Mouse (Mus musculus) Patski (cell line): ENCODE data around the gene Adamts16. TPM values are rescaled to one million over a fixed set of nuclear protein-coding genes. Genes with fewer than 3 reads are reported as not detected.
"Not testable (repeated sequence)": the region's sequence is repeated elsewhere in the genome, so short reads cannot be mapped to it uniquely, and the experiment has no call there.

Source experiments
- ATAC-seq: fragments of 100-300 bp; one replicate; pipeline ENCODE4 v1.8.0; 2021
- CTCF ChIA-PET: fragments of 350-600 bp; sonication (Branson Sonifier 250); formaldehyde crosslinking; loops from one replicate; lab custom pipeline; 2022; ENCODE audit warnings: inconsistent platforms; lab: Charles Lee
- POLR2A ChIA-PET: fragments of 350-600 bp; sonication (Branson Sonifier 250); formaldehyde crosslinking; loops from one replicate; lab custom pipeline; 2022; ENCODE audit warnings: antibody characterized with exemption, inconsistent platforms; lab: Charles Lee
- DNase-seq: peaks from one replicate; pipeline ENCODE4 v3.0.0-alpha.2; 2011; ENCODE audit warnings: low read depth, low spot score
- H3K27me3 ChIP-seq: fragments of 371-371 bp; one replicate; pipeline ENCODE4 v1.5.1; 2021
- CTCF ChIP-seq: fragments of 100-300 bp; IDR thresholded peaks from one replicate; pipeline ENCODE4 v1.5.1; 2021
- in situ Hi-C: fragments of 300-500 bp; cut with MboI; formaldehyde crosslinking; loops from 3 replicates; pipeline ENCODE4 v1.11.1; 2018; ENCODE audit warnings: low pct_unique_long_range_greater_than_20kb, mixed read lengths
- polyA plus RNA-seq: library from polyadenylated mRNA; unstranded; gene quantifications from one replicate; pipeline ENCODE4 v1.2.3, GENCODE M21; 2021

The Adamts16 gene
- 0.05 TPM for polyA plus RNA-seq

DNA sequence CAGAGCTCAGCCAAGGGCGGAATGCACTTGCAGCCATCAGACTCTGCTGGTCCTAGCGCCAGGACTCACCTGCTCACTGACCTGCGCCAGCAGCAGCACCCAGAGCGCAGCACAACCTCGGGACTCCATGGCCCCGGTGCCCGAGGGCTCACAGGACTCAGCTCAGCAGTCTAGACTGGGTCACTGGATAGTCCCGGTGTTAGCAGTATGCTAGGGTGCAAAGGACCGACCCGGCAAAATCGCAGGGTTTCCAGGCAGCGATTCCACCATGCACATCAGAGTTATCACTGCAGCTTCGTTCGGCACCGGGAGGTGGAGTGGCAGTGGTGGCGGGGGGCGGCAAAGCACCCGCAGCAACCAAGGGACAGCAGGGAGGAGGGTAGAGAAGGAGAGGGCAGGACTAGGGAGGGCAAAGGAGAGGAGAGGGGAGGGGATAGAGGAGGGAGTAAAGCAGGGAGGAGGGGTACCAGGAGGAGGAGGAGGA is at the start of gene Adamts16:
TSS of gene Adamts16 (minus strand) at position 391 of the 484 bp plus-strand sequence.
- in situ Hi-C loops, result no loop called here
- no peaks in the 10 kb centered on the region for H3K27me3 ChIP-seq
- ChIA-PET CTCF (interaction anchor here (2.9 to 5.9 kb wide), 2 partner anchors 150 to 198 kb away, joined by 7 to 67 read pairs; no protein-coding TSS in a partner anchor), POLR2A (no interaction called here)
- DNase-seq (no peak), ATAC-seq (no peak)
- no peak for TF ChIP-seq CTCF

DNA sequence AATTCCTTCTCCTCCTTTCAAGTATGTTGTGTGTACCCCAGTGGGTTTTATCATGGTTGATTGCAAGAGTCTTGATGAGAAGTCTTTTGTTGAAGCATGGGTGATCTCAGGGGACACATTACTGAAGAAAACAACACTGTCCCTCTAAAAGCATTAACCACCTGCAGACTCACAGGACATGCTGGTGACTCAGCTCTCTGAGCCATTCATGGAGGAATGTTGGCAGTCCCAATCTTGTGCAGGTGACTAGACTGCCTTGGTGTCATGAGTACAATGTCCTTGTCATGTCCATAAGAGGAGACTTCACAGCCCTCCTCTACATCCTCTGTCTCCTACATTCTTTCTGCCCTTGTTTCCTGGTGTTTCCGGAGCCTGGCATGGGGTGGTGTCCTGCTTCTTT is 45.5 kb upstream of the Adamts16 start:
- H3K27me3 ChIP-seq, result no peaks in the 10 kb centered on the region
- no peak for DNase-seq
- no peak for ATAC-seq
- no peak for TF ChIP-seq CTCF
- ChIA-PET POLR2A (no interaction called here), CTCF (no interaction called here)
- in situ Hi-C loops, result no loop called here

DNA sequence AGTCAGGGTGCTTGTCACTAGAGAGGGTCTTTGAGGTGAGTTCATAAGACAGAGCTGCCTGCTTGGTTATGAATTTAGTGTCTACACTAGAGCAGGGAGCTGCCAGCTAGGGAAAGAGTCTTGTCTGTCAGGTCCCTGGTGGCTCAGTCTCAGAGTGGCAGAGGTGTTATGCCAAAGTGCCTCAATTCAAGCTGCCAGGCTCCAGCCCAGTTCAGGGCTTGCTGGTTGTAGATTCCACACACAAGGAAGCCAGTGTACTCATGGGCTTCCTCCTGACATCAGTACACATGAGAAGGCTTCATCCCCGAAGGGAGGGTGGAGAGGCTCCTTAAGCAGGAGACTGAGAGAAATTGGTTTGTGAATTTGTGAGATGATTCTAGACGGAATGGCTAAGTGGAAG is 43.4 kb upstream of the Adamts16 start:
- ChIA-PET POLR2A (no interaction called here), CTCF (interaction anchor here (0.8 to 1.9 kb wide), 4 partner anchors 12 to 83 kb away, joined by 3 to 5 read pairs (median 3); no protein-coding TSS in a partner anchor)
- DNase-seq, result no peak
- H3K27me3 ChIP-seq, result no peaks in the 10 kb centered on the region
- TF ChIP-seq CTCF, result no peak
- no peak for ATAC-seq
- in situ Hi-C loops, result no loop called here

DNA sequence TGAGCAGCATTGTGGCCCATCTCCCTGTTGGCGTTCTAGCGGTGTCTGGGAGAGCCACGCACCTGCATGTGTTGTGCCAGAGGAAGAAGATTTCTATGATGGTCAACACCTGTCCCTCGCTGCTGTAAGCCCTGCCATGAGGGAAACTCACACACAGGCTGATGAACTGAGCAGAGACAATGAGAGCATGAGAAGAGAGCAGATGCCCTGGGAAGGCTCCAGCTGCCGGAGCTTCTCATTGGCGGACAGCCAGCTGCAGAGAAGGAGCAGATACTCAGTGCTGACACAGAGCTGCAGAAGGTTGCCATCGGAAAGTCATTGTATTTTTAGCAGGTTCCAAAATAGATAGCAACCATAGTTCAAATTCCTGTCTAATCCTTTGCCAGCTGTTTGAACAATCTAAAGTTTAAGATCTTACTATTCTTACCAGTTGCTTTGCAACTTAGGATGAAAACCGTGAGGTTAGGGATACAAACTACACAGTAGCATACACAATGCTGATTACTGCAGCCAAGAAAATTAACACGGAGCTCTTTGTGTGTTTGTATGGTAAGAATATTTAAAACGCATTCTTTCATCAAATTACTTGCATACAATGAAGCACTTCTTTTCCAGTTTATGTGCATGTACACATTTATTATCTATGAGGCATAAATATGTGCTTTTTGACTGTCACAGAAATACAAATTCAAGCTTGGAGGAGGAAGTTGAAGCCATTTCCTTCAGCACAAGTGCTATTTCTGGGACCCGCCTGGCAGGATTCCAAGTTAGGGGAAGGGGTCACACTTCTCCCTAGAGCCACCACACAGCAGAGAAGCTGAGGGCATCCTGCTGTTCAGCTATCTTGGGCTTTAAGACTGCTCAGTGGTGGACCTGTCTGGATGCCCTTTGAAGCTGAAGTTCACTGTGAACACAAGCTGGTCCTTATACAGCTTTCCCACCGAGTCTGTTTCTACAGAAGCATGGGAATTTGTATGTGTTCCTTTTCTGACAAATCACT is 42.6 kb upstream of the Adamts16 start:
- ATAC-seq (peak; percentile 26), DNase-seq (no peak)
- ChIA-PET POLR2A (interaction anchor here (0.6 kb wide), 1 partner anchor 7 kb away, joined by 5 read pairs; no protein-coding TSS in a partner anchor), CTCF (interaction anchor here (0.8 to 1.9 kb wide), 4 partner anchors 11 to 239 kb away, joined by 3 to 5 read pairs (median 3); no protein-coding TSS in a partner anchor)
- TF ChIP-seq CTCF, result no peak
- in situ Hi-C loops, result no loop called here
- H3K27me3 ChIP-seq, result no peaks in the 10 kb centered on the region

DNA sequence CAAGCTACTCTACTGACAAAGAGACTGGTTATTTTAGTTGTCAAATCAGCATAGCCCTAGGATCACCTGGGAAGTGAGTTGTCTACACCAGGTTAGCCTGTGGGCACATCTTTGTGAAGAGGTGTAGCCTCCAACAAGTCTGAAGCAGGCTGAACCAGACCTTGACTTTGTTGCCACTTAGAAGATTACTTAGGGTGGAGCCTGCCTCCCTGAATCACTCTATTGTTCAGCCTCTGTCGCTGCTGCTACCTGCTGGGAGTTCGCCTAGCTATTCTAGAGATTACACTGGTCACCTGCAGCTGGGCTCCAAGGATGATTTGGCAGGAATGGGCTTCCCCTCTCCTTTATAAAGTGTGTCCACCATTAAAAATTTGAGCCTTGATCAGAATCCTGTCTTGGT is 38.4 kb upstream of the Adamts16 start:
- ATAC-seq, POLR2A ChIA-PET, H3K27me3 ChIP-seq, DNase-seq, in situ Hi-C loops: not testable (repeated sequence)
- CTCF ChIA-PET, result interaction anchor here (2.2 kb wide), 1 partner anchor 9 kb away, joined by 4 read pairs; no protein-coding TSS in a partner anchor

DNA sequence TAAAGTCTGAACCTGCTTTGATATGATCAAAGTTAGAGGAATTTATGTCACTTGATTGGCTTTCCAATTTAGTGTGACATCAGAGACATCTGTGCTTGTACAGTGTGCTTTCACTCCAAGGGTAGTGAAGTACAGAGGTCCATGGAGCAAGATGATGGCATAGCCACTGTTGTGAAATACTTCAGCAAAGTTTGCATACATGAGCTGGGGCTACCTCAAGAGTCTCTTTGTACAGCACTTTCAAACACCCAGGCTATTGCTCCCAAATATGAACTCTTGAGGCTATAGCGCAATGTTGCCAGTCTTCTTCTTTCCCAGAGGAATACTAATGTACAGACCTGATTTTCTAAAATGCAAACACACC is 35.9 kb upstream of the Adamts16 start:
- DNase-seq (no peak), ATAC-seq (no peak)
- H3K27me3 ChIP-seq, result no peaks in the 10 kb centered on the region
- ChIA-PET CTCF (no interaction called here), POLR2A (interaction anchor here (1.1 kb wide), 1 partner anchor 11 kb away, joined by 3 read pairs; no protein-coding TSS in a partner anchor)
- no peak for TF ChIP-seq CTCF
- in situ Hi-C loops, result no loop called here

DNA sequence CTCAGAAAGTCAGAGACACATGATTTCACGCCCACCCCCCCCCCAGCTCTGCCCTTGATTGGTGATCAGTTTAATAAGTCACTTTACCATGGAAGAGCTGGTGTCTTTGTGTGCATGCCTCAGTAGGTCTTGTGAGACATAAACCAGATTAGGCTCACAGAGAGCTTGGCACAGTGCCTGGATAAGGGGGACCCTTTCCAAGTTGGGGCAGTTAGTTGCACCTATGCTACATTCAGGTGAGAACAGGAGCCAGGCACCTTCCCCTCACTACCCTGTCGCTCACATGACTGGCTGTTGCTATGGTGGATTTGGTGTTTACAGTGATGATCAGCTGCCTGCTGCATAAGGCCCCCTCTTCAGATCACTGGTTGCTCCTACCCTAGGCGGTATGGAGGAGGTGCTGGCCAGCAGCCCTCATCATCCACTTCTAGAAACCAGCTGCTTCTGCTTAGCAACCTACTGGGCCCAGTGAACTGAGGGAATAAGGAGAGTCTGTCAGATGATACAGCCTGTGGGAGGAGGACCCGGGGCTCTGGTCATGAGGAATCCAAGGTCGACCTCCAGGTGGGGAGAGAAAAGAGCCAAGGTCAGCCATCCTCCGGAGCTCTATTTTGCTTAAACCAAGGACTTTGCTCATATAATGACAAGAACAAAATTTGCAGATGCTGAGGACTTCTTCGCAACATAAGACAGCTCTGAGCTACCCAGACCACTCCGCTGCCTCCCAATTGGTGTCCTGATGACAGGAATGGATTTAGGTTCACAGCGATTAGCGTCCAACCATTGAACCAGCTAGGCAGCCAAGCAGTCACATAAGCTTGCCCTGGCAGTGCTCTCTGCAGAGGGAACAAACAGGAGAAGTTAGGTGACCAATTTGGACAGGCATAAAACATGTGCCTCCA is 35.3 kb upstream of the Adamts16 start:
- no peak for TF ChIP-seq CTCF
- DNase-seq, result no peak
- H3K27me3 ChIP-seq, result no peaks in the 10 kb centered on the region
- CTCF ChIA-PET, result interaction anchor here (0.8 kb wide), 1 partner anchor 13 kb away, joined by 3 read pairs; no protein-coding TSS in a partner anchor
- in situ Hi-C loops, result no loop called here
- ATAC-seq, result peak; percentile 34
- POLR2A ChIA-PET, result interaction anchor here (0.6 to 1.1 kb wide), 2 partner anchors 8 to 11 kb away, joined by 3 to 5 read pairs; no protein-coding TSS in a partner anchor

DNA sequence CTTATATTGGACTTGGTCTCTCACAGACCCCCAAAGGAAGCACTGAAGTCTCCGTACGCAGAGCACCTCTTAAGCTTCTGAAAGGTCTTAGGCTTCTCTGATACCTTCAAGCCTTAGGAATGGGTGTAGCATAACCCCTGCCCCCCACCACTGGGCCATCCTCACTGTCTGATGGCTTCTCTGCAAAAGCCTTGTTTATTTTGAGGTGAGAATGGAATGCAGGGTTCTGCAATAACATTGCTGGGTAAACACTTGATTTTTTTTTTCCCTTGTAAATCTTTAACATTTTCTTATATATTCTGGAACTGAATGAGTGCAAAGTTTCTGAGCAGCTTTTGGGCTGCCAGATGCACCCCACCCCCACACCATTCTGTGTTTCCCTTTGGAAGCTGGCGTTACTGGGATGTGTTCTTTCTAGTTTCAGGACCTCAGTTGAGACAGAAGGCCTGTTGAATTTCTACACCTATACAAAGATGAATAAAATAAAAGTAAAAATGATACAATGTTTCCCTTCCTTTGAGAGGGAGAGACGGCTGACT is 33.9 kb upstream of the Adamts16 start:
- ChIA-PET POLR2A (interaction anchor here (0.8 kb wide), 1 partner anchor 11 kb away, joined by 3 read pairs; no protein-coding TSS in a partner anchor), CTCF (no interaction called here)
- ATAC-seq (peak; percentile 16), DNase-seq (no peak)
- no peaks in the 10 kb centered on the region for H3K27me3 ChIP-seq
- in situ Hi-C loops, result no loop called here
- TF ChIP-seq CTCF, result no peak

DNA sequence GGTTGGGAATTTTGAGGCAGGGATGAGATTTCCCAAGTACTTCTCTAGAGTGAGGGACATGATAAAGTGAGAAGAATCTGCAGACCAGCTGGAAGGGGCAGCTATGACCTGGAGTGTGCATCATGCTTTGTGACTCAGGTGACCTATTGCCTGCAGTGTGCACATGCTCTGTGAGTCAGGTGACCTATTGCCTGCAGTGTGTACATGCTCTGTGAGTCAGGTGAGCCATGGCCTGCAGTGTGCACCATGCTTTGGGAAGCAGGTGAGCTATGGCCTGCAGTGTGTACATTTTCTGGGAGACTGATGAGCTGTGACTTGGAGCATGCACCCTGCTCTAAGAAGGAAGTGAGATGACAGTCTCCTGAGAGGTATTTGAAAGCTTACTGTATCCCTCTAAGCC is 33.1 kb upstream of the Adamts16 start:
- DNase-seq (no peak), ATAC-seq (no peak)
- no peaks in the 10 kb centered on the region for H3K27me3 ChIP-seq
- in situ Hi-C loops, result no loop called here
- TF ChIP-seq CTCF, result no peak
- ChIA-PET CTCF (interaction anchor here (0.8 to 1.0 kb wide), 2 partner anchors 133 to 231 kb away, joined by 3 read pairs; no protein-coding TSS in a partner anchor), POLR2A (interaction anchor here (0.8 kb wide), 1 partner anchor 10 kb away, joined by 3 read pairs; no protein-coding TSS in a partner anchor)

DNA sequence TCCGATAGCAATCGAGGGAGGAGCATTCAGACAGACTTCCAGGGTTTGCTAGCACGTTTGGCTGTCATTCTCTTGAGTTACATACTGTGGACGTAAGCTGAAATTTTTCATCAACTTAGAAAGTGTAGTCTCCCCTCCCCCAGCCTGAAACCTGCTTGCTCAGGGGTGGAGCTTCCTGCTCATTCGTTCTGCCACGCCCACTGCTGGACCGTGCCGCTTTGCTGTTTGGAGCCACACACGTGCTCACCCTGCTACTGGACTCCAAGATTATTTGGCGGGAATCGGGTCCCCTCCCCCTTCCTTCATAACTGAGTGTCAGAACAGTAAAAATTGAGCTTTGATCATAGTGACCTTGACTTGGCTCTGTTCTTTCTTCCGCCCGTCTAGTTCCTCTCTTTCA is 32.2 kb upstream of the Adamts16 start:
- POLR2A ChIA-PET, DNase-seq, ATAC-seq, H3K27me3 ChIP-seq, in situ Hi-C loops: not testable (repeated sequence)
- CTCF ChIA-PET, result interaction anchor here (0.8 to 1.1 kb wide), 2 partner anchors 10 to 27 kb away, joined by 3 to 4 read pairs; no protein-coding TSS in a partner anchor
